Mouse (Mus musculus) frontal cortex, adult 2 months (tissue): ENCODE results near the gene Fam3b. TPM values are rescaled to one million over a fixed set of nuclear protein-coding genes. Genes with fewer than 3 reads are reported as not detected.

Source experiments
- DNase-seq, 2 experiments: peaks; one replicate each; pipeline ENCODE4 v3.0.0; 2022; ENCODE audit warnings: low spot score in 1 of 2; ENCODE audit errors: extremely low spot score in 1 of 2
- polyA plus RNA-seq: library from polyadenylated mRNA; depleted of rRNA; stranded (reverse); fragments of >200 nt; gene quantifications from 2 replicates; pipeline ENCODE4 v1.2.3, GENCODE M21; 2012; rRNA removed

The Fam3b gene
- not detected in 2 replicates for polyA plus RNA-seq

- DNase-seq = no peak
These were observed at the start of gene Fam3b for GRCm38 (mm10) chr16:97514099-97514940. TSS of gene Fam3b (minus strand) at chr16:97514816.

- DNase-seq = no peak
These were observed 29.7 kb upstream of the Fam3b start for GRCm38 (mm10) chr16:97544340-97544739.

- DNase-seq = no peak
These were observed 22.2 kb upstream of the Fam3b start for GRCm38 (mm10) chr16:97536859-97537258.

DNA sequence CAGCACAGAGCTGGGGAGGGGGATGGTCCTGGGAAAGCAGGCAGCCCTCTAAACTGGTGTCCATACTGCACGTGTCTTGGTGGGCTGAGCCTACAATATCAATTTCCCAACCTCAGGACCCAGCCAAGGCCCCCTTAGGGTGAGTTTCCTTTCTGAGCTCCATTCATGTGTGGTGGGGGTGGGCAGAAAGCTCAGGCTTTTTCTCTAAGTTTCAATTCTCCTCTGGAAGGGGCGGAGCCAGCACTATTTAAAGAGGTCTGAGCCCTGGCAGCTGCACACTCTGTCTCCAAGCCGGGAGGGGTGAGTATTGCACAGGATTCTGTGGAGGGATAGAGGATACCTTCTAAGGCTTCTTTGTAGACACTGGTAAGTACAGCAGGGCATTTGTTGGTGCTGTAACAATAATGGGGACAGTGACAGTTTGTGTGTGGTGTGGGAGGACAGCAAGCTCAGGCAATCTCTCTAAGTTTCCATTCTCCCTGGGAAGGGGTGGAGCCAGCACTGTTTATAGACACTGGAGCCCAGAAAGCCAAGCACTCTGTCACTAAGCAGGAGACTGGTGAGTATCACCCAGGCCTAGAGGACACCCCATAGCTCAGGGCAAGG is 21.3 kb upstream of the Fam3b start:
- DNase-seq = peak; percentile 8 to 50

- DNase-seq = peak; percentile 25 to 44
These were observed 20.4 kb upstream of the Fam3b start for GRCm38 (mm10) chr16:97534876-97535461.

DNA sequence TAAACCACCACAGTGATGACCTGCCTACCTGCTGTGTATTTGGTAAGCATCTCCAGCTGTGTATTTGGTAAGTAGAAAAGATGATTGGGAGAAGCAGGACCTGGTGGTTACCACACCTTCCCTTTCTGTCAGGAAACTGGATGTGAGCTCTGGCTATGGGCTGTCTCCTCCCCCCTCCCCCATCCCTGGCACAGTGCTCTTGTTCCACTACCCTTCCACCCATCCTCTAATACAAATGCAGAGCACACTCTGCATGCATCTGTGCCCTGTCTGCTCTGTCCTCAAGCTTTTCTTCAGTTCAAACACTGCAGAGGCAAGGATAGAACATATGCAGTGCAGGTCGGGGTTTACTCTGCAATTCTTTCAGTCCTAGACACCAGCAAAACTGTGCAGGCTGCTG is 19.8 kb upstream of the Fam3b start:
- DNase-seq = no peak

GRCm38 (mm10) chr16:97533751-97534150 is 19.1 kb upstream of the Fam3b start:
- DNase-seq = no peak

DNA sequence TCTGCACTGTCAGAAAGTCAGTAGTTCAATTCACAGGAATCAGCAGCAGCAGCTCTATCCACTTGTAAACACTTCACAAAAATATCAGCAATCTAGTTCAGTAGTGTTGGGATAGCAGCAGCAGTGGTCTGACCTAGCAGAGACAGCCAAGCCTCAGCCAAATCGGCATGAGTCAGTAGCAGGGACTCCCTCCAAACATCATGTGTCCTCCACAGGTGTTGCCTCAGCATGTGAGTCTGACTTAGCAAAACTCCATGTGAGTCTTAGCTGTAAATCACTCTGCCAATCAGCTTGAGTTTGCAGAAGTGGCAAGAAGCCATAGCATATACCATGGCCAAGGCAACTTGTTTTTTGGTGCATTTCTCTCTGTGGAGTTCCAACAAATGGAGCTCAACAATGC is 18.5 kb upstream of the Fam3b start:
- no peak for DNase-seq

DNA sequence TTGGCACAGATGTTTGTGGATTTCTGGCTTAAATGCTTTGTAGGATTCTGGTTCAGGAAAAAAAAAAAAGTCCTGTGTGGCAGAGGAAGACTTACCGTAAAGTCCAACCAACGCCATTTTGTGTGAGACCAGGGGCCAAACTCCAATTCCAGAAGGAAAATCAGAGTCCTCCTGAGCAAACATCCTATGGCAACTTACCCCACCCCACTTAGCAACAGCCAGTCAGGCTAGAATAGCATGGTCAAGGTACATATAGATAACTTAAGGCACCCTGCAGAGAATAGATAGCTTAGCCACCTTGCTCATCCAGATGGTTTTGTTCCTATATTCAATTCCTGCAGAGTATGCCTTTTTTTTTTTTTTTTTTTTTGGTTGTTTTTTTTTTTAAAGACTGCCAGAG is 14.6 kb upstream of the Fam3b start:
- DNase-seq = no peak

- peak in 1 of 2 experiments; percentile 73 for DNase-seq
These were observed 8.4 kb upstream of the Fam3b start for GRCm38 (mm10) chr16:97523024-97523423.

DNA sequence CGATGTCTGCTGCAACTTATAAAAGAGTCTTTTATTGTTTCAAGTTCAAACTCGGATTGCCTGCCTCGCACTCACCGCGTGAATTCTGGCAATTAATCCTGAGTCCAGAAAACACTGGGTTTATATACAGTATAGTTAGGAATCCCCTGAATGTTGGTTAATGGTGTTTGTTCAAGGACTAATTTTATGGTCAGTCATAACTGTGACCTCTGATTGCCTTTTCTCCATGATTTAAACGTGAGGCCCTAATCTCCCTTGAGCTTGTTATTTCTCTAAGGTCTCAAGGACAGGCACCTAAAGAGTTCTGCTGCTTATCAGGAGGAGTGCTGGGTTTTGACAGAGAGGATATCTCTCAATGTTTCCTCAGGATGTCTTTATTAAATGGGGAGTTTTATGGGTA is 7.4 kb upstream of the Fam3b start:
- DNase-seq = no peak

GRCm38 (mm10) chr16:97516341-97516740 is 1.7 kb upstream of the Fam3b start:
- DNase-seq = no peak

DNA sequence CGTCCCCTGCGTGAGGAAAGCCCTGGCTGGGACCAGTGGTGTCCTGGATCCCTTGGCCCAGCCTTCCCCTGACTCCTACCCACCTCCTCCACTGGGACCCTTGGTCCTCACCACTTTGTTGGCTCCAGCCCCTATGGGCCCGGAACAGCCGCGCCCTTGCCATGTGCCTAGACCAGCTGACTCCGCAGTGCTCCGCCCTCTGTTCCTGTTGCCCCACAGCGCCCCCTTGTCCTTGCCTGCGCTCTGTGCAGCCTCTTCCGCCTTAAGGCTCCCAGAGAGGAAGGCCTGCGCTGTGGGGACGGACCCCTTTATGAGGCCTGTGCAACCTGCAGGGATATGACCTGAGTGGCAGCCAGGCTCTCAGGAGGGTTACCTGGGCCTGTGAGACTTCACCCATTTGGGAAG is 2.3 kb downstream of the Fam3b start:
- no peak for DNase-seq

DNA sequence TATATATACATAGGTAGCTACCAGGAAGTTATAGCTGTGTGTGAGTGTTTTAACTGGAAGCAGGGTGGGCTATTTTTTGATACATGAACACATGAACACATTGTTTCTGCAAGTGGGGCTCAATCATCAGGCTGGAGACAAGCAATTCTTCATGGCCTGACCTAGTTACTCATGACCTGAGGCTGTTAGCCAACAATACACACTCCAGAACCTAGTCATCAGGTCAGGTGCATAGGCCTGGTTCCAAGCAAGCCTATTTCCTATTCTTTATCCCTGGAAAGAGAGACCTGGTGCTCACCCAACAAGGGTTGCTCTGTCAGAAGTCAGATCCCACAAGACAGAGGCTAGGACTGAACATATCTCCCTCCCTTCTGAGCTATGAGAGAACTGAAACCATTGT is 3.1 kb downstream of the Fam3b start:
- no peak for DNase-seq

DNA sequence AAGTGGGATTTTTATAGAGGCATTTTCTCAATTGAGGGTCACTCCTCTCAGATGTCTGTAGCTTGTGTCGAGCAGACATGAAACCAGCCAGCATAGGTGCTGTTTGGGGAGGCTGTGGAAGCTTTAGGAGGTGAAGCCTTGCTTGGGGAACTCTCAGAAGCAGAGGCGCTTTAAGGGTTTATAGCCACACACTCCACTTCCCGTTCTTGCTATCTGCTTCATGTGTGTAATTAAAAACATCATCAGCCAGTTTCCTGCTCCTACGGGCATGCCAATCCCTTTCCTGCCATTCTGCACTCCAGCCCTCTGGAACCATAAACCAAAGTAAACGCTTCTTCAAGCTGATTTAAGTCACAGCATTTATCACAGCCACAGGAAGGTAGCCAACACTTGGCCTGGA is 3.8 kb downstream of the Fam3b start:
- no peak for DNase-seq

DNA sequence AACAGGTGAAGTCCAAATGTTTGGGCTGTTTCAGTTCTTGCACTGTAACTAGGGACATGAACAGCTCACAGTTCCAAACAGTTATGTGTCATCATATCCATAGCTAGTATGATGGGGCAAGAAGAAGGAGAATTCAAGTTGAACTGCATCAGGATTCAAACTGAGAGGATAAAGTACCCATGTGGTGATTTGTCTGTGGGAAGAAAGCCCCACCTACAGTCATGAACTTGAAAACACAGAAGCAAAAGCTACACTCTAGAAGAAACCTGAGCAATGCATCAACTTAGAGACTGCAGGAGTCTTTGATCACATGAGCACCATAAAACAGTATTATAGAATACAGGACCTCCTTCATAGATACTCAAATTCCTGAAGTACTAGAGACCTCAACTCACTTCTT is 6.8 kb downstream of the Fam3b start:
- DNase-seq = no peak

GRCm38 (mm10) chr16:97504793-97505192 is 9.8 kb downstream of the Fam3b start:
- DNase-seq = no peak

GRCm38 (mm10) chr16:97503849-97504248 is 10.8 kb downstream of the Fam3b start:
- no peak for DNase-seq

DNA sequence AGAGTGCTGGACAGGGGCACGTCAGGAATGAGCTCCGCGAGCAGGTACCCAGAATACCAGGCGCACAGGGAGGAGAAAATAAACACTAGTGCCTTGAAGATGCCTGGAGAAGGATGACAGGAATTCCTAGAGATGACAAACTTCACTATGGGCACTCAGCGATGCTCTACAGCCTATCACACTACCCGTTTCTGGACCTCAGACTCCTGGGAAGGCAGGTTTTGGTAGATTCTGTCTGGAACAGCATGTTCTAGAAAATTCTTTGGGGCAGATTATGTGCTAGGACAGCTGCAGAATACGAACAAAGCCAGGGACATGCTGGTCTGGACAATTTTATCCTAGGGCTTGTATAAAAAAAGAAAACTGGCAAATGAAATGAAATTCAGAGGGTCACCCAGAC is 13.7 kb downstream of the Fam3b start:
- DNase-seq = no peak

DNA sequence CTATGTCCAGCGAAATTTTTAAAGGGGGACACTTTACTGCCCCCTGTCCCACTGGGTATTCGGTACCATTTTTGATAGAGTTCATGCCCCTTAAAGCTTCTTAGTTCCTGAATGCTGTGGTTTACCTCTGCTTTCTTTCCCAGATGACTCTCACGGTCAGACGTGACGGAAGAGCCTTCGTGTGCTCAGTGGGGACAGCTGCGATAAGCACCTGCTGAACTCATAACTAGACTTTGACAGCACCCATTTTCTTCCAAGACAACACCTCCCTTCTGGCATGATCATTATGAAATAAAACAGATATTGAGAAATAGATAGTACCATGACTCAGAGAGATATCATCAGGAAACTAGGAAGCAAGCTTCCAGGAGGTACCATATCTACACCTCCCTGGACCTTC is 15.2 kb downstream of the Fam3b start:
- DNase-seq = no peak

DNA sequence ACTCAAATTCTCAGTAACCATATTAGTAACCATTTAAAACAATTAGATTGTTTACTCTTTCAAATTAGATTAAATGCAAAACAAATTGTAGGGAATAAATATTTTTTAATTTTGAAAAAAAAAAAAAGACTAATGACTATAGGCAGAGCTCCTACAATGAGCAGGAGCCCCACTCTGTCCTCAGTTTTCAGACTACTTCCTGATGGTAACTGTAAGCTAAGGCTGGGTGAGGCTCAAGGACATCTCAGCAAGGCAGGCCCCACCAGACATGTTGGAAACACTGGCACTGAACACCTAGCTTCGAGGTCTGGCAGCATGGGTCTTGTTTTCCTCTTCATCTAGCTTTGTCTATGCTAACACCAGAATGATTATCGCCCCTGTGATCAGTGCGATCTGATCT is 16.5 kb downstream of the Fam3b start:
- DNase-seq = no peak

DNA sequence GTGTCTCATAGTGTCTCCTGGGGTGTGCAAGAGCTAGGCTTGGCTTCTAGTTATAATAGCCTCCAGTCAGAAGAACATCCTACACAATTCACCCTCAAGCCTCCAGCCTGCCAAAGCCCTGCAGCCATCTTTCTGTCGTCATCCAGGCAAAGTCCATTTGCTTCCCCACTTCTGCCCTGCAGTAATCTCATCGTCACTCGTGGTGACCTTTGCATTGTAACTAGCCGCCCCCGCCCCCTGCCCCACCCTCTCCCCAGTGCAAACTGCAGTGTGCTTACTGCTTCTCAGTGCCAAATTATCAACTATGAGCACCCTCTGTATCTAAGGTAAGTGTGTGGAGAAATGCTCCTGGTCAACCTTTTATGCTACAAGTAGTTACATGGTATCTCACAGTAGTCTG is 16.9 kb downstream of the Fam3b start:
- DNase-seq = no peak
